Mouse (Mus musculus) spleen, postnatal 36 days (tissue): ENCODE data around the gene Jarid2.

Source experiments
- DNase-seq, 2 experiments: peaks; one replicate each; pipeline ENCODE4 v3.0.0; 2022; ENCODE audit warnings: low spot score in 2 of 2, mixed read lengths in 1 of 2

Jarid2 gene

DNA sequence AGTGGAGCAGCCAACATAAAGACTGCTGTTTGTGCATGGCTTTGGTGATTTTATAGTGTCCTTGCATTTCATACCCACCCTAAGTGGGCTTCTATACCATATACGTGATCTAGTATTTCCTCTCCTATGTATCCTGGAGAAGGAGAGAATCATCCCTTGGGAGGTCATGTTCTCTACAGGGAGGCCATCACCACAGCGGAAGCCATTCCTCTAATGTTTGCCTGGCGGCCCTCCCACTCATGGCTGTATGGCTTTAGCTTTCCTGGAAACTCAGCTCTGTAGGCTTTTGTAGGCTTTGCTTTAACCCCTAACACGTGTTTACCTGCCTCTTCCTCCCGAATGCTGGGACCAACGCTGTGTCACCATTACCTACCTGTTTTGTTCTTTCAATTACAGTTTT lies 108.2 kb downstream of the Jarid2 start:
- DNase-seq = no peak

DNA sequence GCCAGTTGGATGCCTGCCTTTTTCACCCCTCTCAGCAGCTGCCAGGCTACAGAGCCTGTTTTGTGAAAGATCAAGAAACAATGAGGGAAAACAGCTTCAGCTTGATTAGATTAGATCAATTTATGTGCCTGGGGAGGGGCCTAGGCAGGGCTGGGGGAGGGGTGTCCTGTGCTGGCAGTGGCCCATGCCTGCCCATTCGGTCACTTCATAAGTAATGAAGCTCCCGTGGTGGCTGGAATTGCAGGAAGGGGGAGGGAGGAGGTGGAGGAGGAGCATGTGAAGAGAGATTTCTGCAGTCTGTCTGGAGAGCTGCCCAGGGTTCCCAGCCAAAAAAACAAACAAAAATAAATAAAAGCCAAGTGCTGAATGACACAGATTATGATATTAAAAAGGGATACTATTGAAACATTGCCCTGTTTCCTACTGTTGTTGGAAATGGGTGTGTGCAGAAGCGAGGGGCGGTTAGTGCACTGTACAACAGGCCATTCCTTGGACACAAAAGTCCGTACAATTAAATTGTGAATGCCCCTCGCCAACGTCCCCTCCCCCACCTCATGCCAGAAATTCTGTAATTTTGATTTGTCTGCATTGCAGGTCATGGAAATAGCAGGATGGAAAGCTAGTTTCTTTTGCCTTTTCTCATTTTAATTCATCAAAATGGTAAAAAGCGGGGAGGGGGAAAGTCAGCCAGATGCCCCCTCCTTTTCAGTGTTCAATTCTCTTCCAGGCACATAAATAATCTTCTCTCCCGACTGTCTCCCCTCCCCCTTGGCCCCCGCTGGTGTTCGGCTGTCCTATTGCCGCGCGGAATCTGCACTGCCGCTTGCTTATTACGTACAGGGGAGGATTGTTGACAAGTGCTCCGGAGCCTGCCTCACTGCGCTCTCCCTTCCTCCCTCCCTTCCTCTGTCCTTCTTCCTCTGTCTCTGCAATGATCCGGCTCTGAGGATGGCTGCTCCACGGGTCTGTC lies 110.9 kb downstream of the Jarid2 start:
- DNase-seq = peak; percentile 11 to 23

DNA sequence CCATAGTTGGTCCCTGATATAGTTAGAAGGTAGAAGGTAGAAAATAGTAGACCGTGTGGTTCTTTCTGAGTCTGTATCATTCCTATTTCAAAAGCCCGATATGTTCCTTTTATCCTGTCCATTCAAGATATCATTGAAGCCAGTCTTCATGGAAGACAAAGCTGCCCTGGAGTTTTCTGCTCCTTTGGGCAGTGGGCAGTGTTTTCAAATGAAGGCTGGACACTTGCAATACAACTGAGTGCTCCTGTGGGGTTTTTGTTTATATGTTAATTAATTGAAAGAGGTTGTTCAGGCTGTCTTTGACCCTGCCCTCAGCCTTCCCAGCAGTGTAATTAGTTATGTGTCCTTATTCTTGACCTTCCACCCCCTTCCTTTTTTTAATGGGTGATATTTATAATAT lies 122.2 kb downstream of the Jarid2 start:
- no peak for DNase-seq

DNA sequence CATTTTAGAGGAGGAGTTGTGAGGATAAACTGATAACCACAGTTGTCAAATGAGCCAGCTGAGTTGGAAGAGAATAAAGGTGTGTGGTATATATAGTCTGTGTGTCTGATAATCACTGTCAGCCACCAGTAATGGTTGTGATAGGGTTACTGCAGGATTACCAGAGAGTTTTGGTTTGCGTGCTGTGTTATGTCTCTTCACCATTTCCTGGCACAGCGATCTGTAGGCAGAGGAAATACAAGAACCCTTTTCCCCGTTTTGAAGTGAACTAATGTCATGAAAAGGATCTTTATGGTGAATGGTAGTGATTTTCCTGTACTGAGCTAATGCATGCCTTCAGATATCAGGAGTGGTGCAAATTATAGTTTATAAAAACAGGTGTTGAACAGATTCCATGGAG lies 122.8 kb downstream of the Jarid2 start:
- DNase-seq = no peak

DNA sequence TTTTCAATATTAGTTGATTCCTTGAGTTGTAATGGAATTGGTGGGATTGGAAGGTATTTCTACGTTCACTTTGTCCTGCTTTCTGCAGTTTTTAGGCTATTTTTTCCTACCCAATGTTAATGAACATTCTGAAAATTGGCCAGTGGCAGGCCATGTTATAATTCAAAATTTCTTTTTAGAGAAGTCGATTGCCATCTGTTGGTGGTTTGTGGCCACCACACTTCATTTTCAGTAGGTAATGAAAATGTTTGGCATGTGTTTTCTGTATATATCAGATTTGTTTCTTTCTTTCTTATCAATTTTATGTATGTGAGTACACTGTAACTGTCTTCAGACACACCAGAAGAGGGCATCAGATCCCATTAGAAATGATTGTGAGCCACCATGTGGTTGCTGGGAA lies 136.3 kb downstream of the Jarid2 start:
- no peak for DNase-seq

DNA sequence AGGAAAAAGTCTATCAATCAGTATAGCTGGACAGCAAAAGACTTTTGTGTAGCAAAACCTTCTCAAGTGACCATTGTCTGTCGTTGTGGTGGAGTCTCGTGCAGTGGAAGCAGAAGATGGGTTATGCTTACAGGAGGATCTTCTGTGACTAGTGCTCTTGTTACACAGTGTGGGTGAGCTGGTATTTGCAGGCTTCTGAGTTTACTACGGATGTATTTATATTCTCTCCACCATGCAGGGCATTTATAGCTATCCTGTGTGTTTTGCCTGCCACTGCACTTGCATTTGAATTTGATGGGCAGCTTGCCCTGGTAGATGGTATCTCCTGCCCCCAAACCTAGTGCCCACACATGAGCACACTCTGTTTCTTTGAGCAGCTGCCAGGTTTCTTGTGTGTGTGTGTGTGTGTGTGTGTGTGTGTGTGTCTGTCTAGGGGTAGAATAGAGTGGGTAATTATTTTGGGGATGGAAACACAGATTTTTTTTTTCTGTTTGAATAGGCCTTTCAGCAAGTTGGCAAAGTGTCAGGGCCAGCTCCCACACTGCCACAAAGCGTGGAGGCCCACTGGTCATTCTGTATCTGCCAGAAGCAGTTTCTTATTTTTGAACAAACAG lies 138.9 kb downstream of the Jarid2 start:
- DNase-seq = no peak

DNA sequence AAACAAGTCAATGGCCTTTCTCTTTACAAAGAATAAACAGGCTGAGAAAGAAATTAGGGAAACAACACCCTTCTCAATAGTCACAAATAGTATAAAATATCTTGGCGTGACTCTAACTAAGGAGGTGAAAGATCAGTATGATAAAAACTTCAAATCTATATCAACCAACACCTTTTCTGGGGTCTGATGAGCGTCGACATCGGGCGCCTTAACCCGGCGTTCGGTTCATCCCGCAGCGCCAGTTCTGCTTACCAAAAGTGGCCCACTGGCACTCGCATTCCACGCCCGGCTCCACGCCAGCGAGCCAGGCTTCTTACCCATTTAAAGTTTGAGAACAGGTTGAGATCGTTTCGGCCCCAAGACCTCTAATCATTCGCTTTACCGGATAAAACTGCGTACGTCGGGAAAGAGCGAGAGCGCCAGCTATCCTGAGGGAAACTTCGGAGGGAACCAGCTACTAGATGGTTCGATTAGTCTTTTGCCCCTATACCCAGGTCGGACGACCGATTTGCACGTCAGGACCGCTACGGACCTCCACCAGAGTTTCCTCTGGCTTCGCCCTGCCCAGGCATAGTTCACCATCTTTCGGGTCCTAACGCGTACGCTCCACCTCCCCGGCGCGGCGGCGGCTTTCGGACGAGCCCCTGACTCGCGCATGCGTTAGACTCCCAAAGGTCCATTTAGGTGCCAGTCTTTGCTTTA lies 140.3 kb downstream of the Jarid2 start:
- DNase-seq = peak; percentile 88 to 94

DNA sequence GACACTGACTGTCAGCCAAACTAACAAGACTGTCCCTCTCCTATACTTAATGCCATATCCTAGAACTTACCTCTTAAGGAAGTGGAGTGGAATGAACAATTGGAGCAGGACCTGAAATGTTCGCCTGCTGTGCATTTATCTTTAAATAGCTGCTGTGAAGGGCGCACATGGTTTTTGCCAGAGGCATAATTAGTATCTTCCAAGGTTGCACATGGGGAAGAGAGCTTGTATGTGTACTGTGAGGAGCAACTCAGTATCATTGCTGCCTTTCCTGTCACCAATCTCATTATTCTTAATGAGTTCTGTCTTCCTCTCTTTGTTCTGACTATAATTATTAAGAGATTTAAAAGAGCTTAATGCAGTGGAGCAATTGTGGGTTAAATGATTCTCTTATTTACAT lies 147.5 kb downstream of the Jarid2 start:
- DNase-seq = no peak

DNA sequence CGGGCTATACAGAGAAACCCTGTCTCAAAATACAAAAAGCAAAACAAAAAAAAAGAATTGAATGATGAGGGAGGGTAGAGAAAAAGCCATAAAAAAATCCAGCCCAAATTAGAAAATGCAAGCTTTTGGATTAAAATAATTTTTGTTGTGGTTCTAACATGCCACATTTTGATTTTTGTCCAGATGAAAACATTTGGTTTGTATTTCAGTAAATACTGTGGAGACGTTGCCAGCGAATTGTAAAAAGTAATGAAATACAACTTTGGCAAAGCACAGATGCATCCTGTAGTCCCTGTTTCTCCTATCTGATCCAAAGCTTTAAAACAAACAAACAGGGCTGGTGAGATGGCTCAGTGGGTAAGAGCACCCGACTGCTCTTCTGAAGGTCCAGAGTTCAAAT lies 151.7 kb downstream of the Jarid2 start:
- no peak for DNase-seq

DNA sequence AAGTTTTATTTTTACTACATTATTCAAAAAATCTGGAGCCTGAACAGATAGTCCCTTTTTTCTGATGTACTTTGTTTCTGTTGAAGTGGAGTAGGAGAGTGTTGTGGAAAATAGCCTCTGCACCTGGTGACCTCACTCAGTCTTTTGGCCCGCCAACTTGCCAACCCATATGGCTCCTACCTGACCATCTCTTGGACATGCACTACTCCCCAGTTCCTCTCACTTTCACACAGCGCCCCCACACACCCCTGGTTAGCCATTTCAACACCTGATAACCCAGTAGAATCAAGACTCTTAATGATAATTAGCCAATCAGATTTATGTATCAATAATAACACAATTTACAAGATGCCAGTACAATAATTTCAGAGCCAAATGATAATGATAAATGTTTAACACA lies 156.9 kb downstream of the Jarid2 start:
- no peak for DNase-seq

DNA sequence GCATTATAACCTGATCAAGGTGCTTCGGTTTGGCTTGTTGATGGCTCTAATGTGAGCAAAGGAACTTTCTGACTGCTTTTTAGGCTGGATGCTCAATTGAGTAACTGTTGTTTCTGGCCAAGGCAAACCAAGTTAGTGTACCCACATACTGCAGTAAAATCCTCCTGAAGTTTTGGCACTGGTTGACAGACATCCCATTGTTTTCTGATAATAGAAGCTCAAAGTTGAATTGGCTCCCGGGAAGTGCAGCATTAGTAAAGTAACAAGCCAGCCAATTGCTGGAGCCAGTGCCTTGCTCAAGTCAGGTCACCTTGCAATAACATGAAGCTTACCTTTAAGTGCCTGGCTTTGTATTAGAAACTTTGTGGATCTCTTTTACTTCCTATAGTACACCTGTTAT lies 161.3 kb downstream of the Jarid2 start:
- no peak for DNase-seq

DNA sequence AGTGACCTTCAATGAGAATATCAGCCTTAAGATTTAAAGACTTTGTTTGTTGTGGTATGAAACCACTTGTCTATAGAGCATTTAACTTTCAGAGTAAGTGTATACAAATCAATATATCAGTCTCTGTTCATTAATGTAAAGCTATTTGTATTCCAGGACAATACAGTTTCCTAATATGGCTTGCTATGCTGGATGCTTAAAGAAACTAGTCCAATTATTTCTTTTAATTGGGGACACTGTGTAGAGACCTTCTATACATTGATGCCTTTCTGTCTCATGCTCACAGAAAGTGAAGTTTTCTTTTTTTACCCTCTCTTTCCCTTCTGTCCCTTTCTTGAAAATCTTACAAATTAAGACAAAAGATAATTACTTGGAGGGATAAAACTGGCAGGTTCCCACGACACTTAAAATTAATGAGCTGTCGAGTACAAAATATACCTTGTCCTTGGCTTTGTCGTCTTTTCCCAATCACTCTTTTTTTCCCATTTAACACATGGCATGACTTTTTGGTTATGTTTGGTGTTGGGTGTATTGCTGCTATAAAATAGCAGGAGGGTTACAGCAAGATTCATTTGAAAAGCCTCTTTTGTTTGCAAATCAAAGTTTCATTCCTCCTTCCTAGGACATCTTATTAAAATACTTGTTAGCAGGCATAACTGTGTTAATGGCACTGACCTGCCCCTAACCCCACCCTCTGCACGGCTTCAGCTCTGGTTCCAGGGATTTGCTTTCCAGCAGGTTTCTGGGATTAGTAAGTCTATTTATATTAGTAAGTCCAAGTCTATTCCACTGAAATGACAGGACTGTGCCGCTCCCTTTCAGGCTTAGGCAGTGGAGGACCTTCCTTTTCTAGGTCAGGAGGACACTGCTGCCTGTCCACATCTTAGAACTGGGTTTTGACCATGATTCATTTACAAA lies 162.8 kb downstream of the Jarid2 start:
- no peak for DNase-seq

DNA sequence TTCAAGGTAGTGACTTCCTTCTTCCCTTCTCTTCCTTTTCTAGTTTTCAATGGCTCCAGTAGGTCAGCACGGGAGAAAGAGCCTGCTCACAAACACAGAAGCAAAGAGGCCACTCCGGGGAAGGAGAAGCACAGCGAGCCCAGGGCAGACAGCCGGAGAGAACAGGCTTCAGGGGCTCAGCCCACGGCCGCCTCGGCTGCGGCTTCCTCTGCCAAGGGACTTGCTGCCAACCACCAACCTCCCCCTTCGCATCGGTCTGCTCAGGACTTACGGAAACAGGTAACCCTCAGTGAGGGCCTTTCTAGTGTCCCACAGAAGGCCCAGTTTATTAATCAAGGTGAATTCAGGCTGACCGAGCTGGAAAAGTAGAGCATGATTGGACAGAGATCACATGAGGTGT lies 166.9 kb downstream of the Jarid2 start:
- DNase-seq = no peak

DNA sequence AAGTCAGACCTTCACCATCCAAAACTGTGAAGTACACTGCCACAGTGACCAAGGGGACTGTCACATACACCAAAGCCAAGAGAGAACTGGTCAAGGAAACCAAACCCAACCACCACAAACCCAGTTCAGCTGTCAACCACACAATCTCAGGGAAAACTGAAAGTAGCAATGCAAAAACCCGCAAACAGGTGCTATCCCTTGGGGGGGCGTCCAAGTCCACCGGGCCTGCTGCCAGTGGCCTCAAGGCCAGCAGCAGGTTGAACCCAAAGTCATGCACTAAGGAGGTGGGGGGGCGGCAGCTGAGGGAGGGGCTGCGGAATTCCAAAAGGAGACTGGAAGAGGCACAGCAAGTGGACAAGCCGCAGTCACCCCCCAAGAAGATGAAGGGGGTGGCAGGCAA lies 173.0 kb downstream of the Jarid2 start:
- DNase-seq = no peak

DNA sequence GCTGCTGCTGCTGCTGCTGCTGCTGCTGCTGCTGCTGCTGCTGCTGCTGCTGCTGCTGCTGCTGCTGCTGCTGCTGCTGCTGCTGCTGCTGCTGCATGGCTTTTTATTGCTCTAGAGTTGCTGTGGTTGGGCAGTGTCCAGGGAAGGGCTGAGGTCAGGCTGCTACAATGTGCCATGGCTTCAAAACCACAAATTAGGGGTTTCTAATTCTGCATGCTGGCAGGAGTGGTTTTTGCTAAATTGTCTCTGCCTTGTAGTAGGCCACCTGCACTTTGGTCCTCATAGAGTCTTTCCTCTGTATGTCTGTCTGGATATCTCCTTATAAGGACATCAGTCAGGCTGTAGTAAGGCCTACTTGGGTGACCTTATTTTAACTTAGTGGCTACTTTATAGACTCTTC lies 174.1 kb downstream of the Jarid2 start:
- DNase-seq = no peak

DNA sequence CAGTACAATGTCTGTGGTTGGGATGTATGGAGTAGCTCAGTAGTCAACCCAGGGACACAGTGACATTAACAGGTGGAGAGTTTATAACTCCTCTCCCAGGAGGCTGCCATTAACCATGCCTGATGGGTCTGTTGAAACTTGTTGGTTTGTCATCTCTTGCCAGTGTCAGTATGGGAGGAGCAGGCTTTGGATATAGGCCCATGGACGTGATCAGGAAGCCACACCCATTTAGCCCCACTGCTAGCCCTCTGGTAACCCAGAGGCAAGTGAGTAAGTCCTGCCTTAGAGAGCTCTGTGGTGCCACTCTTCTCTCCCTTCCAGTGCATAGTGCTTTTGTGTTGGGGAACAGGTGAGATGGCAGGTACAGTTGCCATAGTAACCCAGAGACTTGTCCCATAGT lies 175.0 kb downstream of the Jarid2 start:
- DNase-seq = no peak

DNA sequence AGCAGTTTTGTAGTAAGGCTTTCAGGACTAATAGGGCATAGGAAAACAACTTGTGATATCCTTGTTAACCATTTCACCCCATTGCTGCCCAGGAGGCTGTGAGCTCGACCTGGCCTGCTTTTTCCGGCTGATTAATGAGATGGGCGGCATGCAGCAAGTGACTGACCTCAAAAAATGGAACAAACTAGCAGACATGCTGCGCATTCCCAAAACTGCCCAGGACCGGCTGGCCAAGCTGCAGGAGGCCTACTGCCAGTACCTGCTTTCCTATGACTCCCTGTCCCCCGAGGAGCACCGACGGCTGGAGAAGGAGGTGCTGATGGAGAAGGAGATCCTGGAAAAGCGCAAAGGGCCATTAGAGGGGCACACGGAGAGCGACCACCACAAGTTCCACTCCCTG lies 176.9 kb downstream of the Jarid2 start:
- DNase-seq = no peak

DNA sequence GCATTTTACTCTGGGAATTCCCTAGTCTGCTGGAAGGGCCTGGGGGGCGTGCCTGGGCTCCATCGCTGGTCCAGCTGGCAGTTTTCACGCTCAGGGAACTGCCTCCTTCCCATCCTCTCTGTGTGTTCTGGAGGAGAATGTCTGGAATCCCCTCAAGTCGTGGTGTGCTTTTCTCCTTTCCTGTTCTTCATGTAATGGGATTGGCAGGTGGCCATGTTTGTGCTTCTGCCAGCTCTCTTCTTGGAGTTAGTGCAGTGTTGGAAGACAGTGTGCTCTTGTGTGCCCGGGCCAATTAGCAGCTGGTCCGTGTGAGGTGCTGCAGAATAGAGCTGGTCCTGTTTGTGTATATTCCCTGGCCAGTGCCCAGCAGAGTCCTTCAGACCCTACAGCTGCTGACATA lies 178.4 kb downstream of the Jarid2 start:
- peak; percentile 16 to 32 for DNase-seq

DNA sequence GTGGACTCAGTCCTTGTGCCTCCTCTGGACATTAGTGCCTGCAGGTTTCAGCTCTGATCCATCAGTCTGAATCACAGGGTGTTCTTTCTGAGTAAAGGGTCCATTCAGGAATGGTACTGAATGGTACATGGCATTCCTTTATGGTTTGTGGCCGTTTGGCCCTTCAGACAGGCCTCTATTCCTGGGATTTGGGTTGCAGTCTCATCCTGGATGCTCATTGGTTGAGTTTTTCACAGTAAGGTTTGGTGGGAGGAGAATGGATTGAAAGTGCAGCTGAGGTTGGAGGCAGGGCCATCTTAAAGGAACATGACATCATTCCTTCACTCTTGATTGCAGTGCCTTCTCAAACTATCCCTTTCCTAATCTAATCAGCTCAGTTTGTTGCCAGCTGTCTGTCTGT lies 179.5 kb downstream of the Jarid2 start:
- no peak for DNase-seq

DNA sequence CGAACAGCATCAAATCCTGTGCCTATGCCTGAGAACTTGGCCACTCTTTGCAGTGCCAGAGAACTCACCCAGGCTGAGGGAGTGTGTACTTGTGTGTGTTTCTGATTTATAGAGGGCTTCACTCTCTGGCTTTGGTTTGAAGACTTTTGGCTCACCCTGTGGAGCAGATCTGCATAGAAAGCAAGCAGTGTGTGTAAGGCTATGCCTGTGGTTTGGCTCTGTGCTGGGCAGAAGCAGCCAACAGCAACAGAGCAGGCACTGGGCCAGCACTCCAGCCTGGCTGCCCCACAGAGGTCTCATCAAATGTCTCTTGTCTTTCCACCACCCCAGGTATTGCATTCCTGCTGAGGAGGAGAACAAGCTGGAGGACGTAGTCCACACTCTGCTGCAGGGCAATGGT lies 183.6 kb downstream of the Jarid2 start:
- no peak for DNase-seq

DNA sequence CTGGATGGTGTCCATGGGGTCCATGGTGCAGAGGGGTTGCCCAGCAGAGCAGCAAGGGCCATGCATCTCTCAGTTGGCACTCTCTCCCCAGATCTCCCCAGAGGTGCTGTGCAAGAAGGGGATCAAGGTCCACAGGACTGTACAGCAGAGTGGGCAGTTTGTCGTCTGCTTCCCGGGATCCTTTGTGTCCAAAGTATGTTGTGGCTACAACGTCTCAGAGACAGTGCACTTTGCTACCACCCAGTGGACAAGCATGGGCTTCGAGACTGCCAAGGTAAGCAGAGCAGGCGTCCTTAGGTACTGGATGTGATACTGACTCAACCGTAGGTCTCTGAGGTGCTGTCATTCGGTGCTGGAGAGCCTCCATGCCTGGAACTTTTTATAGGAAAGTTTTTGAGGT lies 184.3 kb downstream of the Jarid2 start:
- DNase-seq = no peak

DNA sequence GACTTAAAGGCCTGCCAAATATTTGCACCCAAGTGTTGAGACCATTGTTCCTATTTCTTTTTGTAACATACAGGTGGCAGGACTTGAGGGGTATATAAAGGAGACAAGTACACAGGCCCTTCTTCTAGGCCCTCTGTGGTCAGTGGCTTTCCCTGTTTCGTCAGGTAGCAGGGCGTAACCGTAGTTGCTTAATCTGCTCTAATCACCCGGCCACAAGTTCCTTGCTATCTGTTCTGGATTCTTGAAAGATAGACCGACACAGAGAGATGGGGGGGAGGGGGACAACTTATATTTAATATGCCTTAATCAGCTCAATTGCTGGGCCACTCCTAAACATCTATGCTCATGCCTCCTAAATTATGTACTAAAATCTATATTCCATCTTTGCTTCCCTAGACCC lies 186.1 kb downstream of the Jarid2 start:
- no peak for DNase-seq
